Mouse (Mus musculus) layer of hippocampus, postnatal 14 days (tissue): ENCODE data around the gene Bcat2. TPM values are rescaled to one million over a fixed set of nuclear protein-coding genes. Genes with fewer than 3 reads are reported as not detected.

Experiments
- DNase-seq, 2 experiments: peaks; one replicate each; pipeline ENCODE4 v3.0.0; 2021 to 2022; ENCODE audit warnings: low spot score in 2 of 2, mixed read lengths in 1 of 2
- total RNA-seq, 2 experiments: library from RNA; stranded (reverse); gene quantifications; 2 replicates each; pipeline ENCODE4 v1.2.3; 2021

Gene Bcat2
- total RNA-seq, 2 experiments from 2014 or later = 21.4 to 27.2 TPM

DNA sequence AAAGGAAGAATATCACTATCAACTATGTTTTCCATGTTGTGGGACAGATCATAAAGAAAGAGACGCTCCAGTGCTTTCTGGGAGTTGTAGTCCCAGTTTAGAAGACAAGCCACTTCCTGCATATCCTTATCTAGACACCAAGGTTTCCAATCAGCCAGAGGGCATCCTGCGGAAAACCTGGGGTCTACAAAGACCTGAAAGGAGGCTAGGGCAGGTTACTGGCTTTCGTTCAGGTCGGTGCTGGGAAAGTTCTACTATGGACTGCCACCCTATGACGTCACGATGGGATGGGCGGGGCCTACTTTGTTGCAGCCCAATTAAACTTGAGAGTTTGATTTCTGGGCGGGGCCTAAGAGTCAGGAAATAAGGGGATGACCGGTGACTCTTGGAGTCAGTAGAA, 51.5 kb downstream of the Bcat2 start, which contains the start of gene Izumo1:
Gene Izumo1 (plus strand): TSS at position 369 of the 400 bp plus-strand sequence.
- no peak for DNase-seq

GRCm38 (mm10) chr7:45623507-45623906, 53.6 kb downstream of the Bcat2 start:
- no peak for DNase-seq

- DNase-seq = no peak
Measured at GRCm38 (mm10) chr7:45624718-45625117, 54.8 kb downstream of the Bcat2 start.

GRCm38 (mm10) chr7:45625481-45625880, 55.5 kb downstream of the Bcat2 start:
- DNase-seq = no peak

- DNase-seq = no peak
Measured at GRCm38 (mm10) chr7:45626571-45627076, 56.7 kb downstream of the Bcat2 start.

DNA sequence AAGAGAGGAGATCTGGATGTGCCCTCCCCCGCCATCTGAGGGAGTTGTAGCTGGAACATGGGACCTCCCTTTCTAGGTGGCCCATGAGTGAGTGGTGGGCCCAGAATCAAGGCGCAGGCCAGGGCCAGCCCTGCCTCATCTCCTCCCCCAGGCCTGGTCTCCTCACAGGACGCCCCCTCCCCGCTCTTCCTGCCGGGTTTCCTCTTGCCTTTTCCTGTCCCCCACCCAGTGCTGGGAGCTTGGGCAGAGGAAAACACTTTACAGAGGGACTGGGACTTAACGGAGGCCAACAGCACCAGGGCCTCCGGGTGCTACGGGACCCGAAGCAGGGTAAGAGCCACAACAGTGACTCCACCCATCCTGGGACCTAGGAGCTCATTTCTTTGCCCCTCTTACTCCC, 57.3 kb downstream of the Bcat2 start, which contains the start of gene Rasip1:
Gene Rasip1 (plus strand): TSS at position 228 of the 400 bp plus-strand sequence.
- DNase-seq = no peak

- DNase-seq = peak; percentile 78
Measured at GRCm38 (mm10) chr7:45628364-45629294, 58.7 kb downstream of the Bcat2 start.

DNA sequence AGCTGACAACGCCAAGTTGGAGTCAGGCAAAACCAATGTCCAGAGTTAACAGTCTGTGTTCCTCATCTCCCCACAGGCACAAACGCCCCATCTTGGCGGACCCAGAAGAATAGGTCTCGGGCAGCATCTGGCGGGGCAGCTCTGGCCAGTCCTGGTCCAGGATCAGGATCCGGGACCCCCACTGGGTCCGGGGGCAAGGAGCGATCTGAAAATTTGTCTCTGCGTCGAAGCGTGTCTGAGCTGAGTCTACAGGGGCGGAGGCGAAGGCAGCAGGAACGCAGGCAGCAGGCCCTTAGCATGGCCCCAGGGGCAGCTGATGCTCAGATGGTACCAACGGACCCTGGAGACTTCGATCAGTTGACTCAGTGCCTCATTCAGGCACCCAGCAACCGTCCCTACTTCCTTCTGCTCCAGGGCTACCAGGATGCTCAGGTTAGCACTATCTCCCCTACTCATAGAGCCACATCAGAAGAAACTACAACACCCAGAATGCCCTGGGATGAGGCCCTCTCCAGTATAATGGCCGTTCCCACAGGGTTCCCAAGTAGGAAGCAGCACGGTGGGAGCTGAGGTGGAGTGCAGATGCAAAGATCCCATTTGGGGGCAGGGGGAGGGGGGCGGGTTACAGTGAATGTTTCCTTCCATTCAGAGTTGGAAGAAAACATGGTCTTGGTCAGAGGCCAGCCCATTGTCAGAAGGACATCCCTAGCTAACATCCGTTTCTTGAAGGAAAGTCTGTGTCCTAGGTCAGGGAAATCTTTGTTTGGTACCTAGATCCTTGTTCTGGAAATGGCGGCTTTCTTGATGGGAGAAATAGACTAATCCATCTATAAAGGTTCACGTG, 60.3 kb downstream of the Bcat2 start:
- no peak for DNase-seq

DNA sequence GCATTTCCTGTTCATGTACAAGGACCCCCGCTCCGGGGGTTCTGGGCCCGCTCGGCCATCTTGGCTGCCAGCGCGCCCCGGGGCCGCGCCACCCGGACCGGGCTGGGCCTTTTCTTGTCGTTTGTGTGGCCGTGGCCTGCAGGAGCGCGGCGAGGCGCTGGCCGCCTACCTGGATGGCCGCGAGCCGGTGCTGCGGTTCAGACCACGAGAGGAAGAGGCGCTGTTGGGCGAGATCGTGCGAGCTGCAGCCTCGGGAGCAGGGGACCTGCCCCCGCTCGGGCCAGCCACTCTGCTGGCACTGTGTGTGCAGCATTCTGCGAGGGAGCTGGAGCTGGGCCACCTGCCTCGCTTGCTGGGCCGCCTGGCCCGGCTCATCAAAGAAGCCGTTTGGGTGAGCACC, 62.5 kb downstream of the Bcat2 start:
- DNase-seq = no peak

DNA sequence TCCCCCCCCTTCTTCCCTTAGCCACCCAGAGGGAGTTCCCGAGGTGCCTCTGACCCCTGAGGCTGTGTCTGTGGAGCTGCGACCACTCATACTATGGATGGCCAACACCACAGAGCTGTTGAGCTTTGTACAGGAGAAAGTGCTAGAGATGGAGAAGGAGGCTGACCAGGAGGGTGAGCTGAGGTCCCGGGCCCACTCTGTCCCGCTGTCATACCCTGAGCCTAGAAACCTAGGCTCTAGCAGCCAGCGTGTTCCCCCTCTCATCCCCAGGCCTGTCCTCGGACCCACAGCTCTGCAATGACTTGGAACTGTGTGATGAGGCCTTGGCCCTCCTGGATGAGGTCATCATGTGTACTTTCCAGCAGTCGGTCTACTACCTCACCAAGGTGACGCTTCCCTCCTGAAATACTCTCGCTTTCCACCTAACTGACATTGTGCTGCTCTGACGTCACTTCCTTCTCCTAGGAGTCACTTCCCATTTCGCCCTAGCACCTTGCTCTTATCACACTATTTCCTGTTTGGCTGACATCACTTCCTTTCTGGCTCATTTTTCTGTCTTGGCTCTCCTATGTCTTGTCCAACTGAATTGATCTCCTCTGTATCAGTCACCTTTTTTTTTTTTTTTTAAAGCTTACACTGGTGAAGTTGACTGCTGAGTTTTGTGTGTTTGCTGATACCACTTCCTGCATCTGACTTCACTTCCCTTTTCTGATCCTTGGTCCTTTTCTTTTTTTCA, 65.2 kb downstream of the Bcat2 start:
- no peak for DNase-seq

GRCm38 (mm10) chr7:45635711-45636688, 66.0 kb downstream of the Bcat2 start:
- no peak for DNase-seq

DNA sequence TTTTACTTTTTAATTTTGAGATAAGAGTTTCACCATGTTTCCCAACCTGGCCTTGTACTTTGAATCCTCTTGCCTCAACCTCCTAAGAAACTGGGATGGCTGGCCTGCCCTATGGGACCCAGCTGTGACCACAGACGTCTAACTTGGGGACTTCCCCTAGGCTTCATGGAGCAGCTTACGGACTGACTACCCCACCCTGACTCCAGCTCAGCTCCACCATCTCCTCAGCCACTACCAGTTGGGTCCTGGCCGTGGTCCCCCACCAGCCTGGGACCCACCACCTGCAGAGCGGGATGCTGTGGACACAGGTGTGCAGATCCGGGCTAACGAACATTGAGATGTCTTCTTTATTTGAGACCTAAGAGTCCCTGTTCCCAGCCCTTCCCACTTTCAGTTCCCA, 67.8 kb downstream of the Bcat2 start:
- no peak for DNase-seq

- peak; percentile 90 to 97 for DNase-seq
Measured at GRCm38 (mm10) chr7:45638623-45639401, 68.9 kb downstream of the Bcat2 start.

Other genes with a start within 250 kb of the Bcat2 start
- 10 to 100 TPM; 14.8 to 15.5 TPM for gene Trpm4, start 236.4 kb upstream of the Bcat2 start, total RNA-seq
- under 1 TPM; 0.50 to 0.69 TPM for gene Hrc, start 234.9 kb upstream of the Bcat2 start, total RNA-seq
- 100 to 1,000 TPM; 133 TPM for gene Ppfia3, start 203.1 kb upstream of the Bcat2 start, total RNA-seq
- 100 to 1,000 TPM; 148 to 157 TPM for gene Lin7b, start 199.6 kb upstream of the Bcat2 start, total RNA-seq
- 100 to 1,000 TPM; 386 to 456 TPM for gene Snrnp70, start 174.4 kb upstream of the Bcat2 start, total RNA-seq
- gene Kcna7, start 164.5 kb upstream of the Bcat2 start, total RNA-seq = not detected
- gene Ntf5, start 156.5 kb upstream of the Bcat2 start, total RNA-seq = under 1 TPM in 1 of 2 experiments, not detected in 1; 0.31 TPM
- under 1 TPM in 1 of 2 experiments, not detected in 1; 0.69 TPM for gene Lhb, start 149.3 kb upstream of the Bcat2 start, total RNA-seq
- gene Gys1, start 135.3 kb upstream of the Bcat2 start, total RNA-seq = 10 to 100 TPM; 17.7 to 18.7 TPM
- gene Ruvbl2, start 132.1 kb upstream of the Bcat2 start, total RNA-seq = 10 to 100 TPM; 30.4 to 45.0 TPM
- 100 to 1,000 TPM; 300 to 331 TPM for gene Ftl1, start 110.3 kb upstream of the Bcat2 start, total RNA-seq
- 10 to 100 TPM; 90.2 to 90.6 TPM for gene Bax, start 103.3 kb upstream of the Bcat2 start, total RNA-seq
- not detected for gene Tulp2, start 88.3 kb upstream of the Bcat2 start, total RNA-seq
- gene Gm45808, start 83.3 kb upstream of the Bcat2 start, total RNA-seq = under 1 TPM; 0.57 to 0.62 TPM
- 1 to 10 TPM; 2.8 TPM for gene Dhdh, start 81.3 kb upstream of the Bcat2 start, total RNA-seq
- gene Nucb1, start 59.7 kb upstream of the Bcat2 start, total RNA-seq = 100 to 1,000 TPM in 1 of 2 experiments, 10 to 100 TPM in 1; 97.1 to 109 TPM
- 10 to 100 TPM; 27.8 to 29.5 TPM for gene Ppp1r15a, start 43.9 kb upstream of the Bcat2 start, total RNA-seq
- gene Plekha4, start 43.8 kb upstream of the Bcat2 start, total RNA-seq = 1 to 10 TPM in 1 of 2 experiments, under 1 TPM in 1; 0.83 to 1.5 TPM
- gene Hsd17b14, start 15.3 kb upstream of the Bcat2 start, total RNA-seq = not detected
- not detected for gene Fgf21, start 45.3 kb downstream of the Bcat2 start, total RNA-seq
- not detected for gene Fut1, start 47.1 kb downstream of the Bcat2 start, total RNA-seq
- gene Izumo1, start 51.7 kb downstream of the Bcat2 start, total RNA-seq = under 1 TPM in 1 of 2 experiments, not detected in 1; 0.23 TPM
- 10 to 100 TPM in 1 of 2 experiments, 1 to 10 TPM in 1; 9.3 to 10.3 TPM for gene Rasip1, start 57.3 kb downstream of the Bcat2 start, total RNA-seq
- gene Mamstr, start 69.8 kb downstream of the Bcat2 start, total RNA-seq = 1 to 10 TPM; 1.7 to 1.8 TPM
- gene Fut2, start 96.2 kb downstream of the Bcat2 start, total RNA-seq = under 1 TPM; 0.30 to 0.67 TPM
- under 1 TPM; 0.67 to 0.94 TPM for gene Ntn5, start 113.9 kb downstream of the Bcat2 start, total RNA-seq
- under 1 TPM; 0.24 to 0.41 TPM for gene Sec1, start 124.2 kb downstream of the Bcat2 start, total RNA-seq
- 100 to 1,000 TPM; 110 to 123 TPM for gene Car11, start 129.7 kb downstream of the Bcat2 start, total RNA-seq
- 10 to 100 TPM; 49.7 to 59.1 TPM for gene Dbp, start 134.9 kb downstream of the Bcat2 start, total RNA-seq
- gene Rpl18, start 145.3 kb downstream of the Bcat2 start, total RNA-seq = 100 to 1,000 TPM; 423 to 452 TPM
- gene Sphk2, start 147.8 kb downstream of the Bcat2 start, total RNA-seq = 10 to 100 TPM; 30.5 to 31.4 TPM
- under 1 TPM; 0.48 to 0.60 TPM for gene Fam83e, start 151.1 kb downstream of the Bcat2 start, total RNA-seq
- not detected for gene Spaca4, start 155.7 kb downstream of the Bcat2 start, total RNA-seq
- gene Lmtk3, start 213.6 kb downstream of the Bcat2 start, total RNA-seq = 100 to 1,000 TPM; 290 to 306 TPM
- gene Sult2b1, start 214.5 kb downstream of the Bcat2 start, total RNA-seq = 10 to 100 TPM in 1 of 2 experiments, 1 to 10 TPM in 1; 8.7 to 12.0 TPM
- 100 to 1,000 TPM; 174 to 179 TPM for gene Cyth2, start 244.4 kb downstream of the Bcat2 start, total RNA-seq